23 mouse cellular contexts compared by ENCODE assay signal in genomic region chr5:135100981-135101380, GRCm38 (mm10). TPM values are rescaled to one million over a fixed set of nuclear protein-coding genes. Genes with fewer than 3 reads are reported as not detected.
"Had no signal": no experiment of that assay in that cellular context is flagged by ENCODE, and none has a peak within 500 bp of the region (broad histone marks: within the 10 kb centered on the region; RNA-seq: fewer than 3 reads in every experiment).

No protein-coding gene starts in this region.

- H3K9me3 ChIP-seq: kidney, embryonic 15.5 days; liver, embryonic 13.5 days; midbrain, embryonic 12.5 days; midbrain, embryonic 15.5 days; neural tube, embryonic 13.5 days; stomach, embryonic 15.5 days had no signal

- H3K4me2 ChIP-seq: kidney, embryonic 15.5 days; liver, embryonic 13.5 days; lung, embryonic 14.5 days; midbrain, embryonic 12.5 days; midbrain, embryonic 15.5 days; neural tube, embryonic 13.5 days; stomach, embryonic 15.5 days had no signal

- H3K27me3 ChIP-seq: stomach, embryonic 15.5 days had no signal

- DNase-seq: kidney, adult 11 months; kidney, adult 8-10 months; kidney, postnatal 10 days; kidney, postnatal 36 days; layer of hippocampus, postnatal 36 days; liver, embryonic 13.5 days; lung, embryonic 14.5 days; retina, postnatal 1 day; right cerebral cortex, postnatal 25 days; spleen, adult 18-20 months; thymus, postnatal 25 days had no signal

- H3K27ac ChIP-seq: kidney, embryonic 15.5 days; left cerebral cortex, adult 2 months; liver, embryonic 13.5 days; macrophage; midbrain, embryonic 12.5 days; midbrain, embryonic 15.5 days; neural tube, embryonic 13.5 days; stomach, embryonic 15.5 days had no signal

- H3K4me1 ChIP-seq: kidney, embryonic 15.5 days; liver, embryonic 13.5 days; midbrain, embryonic 12.5 days; midbrain, embryonic 15.5 days; neural tube, embryonic 13.5 days; stomach, embryonic 15.5 days had no signal

- H3K36me3 ChIP-seq: kidney, embryonic 15.5 days; liver, embryonic 13.5 days; midbrain, embryonic 12.5 days; midbrain, embryonic 15.5 days; neural tube, embryonic 13.5 days; stomach, embryonic 15.5 days had no signal

- ATAC-seq: lung, postnatal 0 days; midbrain, embryonic 15.5 days had no signal

- H3K4me3 ChIP-seq: kidney, embryonic 15.5 days; left cerebral cortex, adult 2 months; liver, embryonic 13.5 days; megakaryocyte, embryonic 14.5 days; midbrain, embryonic 12.5 days; midbrain, embryonic 15.5 days; myocyte; neural tube, embryonic 13.5 days; stomach, embryonic 15.5 days had no signal

- H3K9ac ChIP-seq: kidney, embryonic 15.5 days; liver, embryonic 13.5 days; lung, embryonic 14.5 days; midbrain, embryonic 12.5 days; midbrain, embryonic 15.5 days; neural tube, embryonic 13.5 days; stomach, embryonic 15.5 days had no signal

RNA-seq across cellular contexts. Expression of gene Mlxipl, which starts 11.3 kb away (rescaled TPM):
- total RNA-seq: neutrophil, adult 5-6 weeks had no signal
- polyA plus RNA-seq: macrophage, myocyte had no signal

RNA-seq across cellular contexts. Expression of gene Vps37d, which starts 22.9 kb away (rescaled TPM):
- total RNA-seq: monocyte, adult 5-6 weeks; neutrophil, adult 5-6 weeks had no signal
- polyA plus RNA-seq: macrophage had no signal
